Mouse (Mus musculus) hindbrain, embryonic 10.5 days (tissue): ENCODE measurements around the gene Pigf. TPM values are rescaled to one million over a fixed set of nuclear protein-coding genes. Genes with fewer than 3 reads are reported as not detected.

Experiments used
- DNase-seq: peaks from one replicate; pipeline ENCODE4 v3.0.0-alpha.2; 2017; ENCODE audit warnings: low spot score
- H3K27ac ChIP-seq: fragments of 300-500 bp; sonication (generic); 2 replicates; pipeline ENCODE4 v1.5.1; 2016; ENCODE audit warnings: mild to moderate bottlenecking, moderate library complexity
- H3K27me3 ChIP-seq: fragments of 300-500 bp; sonication (generic); 2 replicates; pipeline ENCODE4 v1.6.1; 2016; ENCODE audit warnings: mild to moderate bottlenecking; ENCODE audit not compliant: poor library complexity, insufficient read depth, severe bottlenecking
- H3K36me3 ChIP-seq: fragments of 300-500 bp; sonication (generic); 2 replicates; pipeline ENCODE4 v1.6.1; 2016; ENCODE audit warnings: mild to moderate bottlenecking, moderate library complexity
- H3K4me1 ChIP-seq: fragments of 300-500 bp; sonication (generic); replicated peaks from 2 replicates; pipeline ENCODE4 v1.6.1; 2016; ENCODE audit warnings: mild to moderate bottlenecking
- H3K4me3 ChIP-seq: fragments of 300-500 bp; sonication (generic); 2 replicates; pipeline ENCODE4 v1.5.1; 2016; ENCODE audit warnings: mild to moderate bottlenecking, moderate library complexity
- H3K9me3 ChIP-seq: fragments of 300-500 bp; sonication (generic); 2 replicates; pipeline ENCODE4 v1.6.1; 2016; ENCODE audit warnings: mild to moderate bottlenecking, moderate library complexity
- WGBS: fragments of 180-500 bp; shearing (Covaris S2); methylation state at CpG from one replicate; pipeline ENCODE4 v1.1.7; 2016; 5-methylcytosine and 5-hydroxymethylcytosine counted together
- polyA plus RNA-seq: library from polyadenylated mRNA; unstranded; fragments of >200 nt; fragmentation: Nextera tagmentation; extraction: Ambion mirVana; gene quantifications from 2 replicates; pipeline ENCODE4 v1.2.1, GENCODE M21; 2016

Pigf gene
- polyA plus RNA-seq, 1 experiment from 2014 or later: 43.4 TPM

- peaks cover 8% of the 10 kb centered on the region; the same call in 1 of the 2 replicates for H3K4me1 ChIP-seq
- no peaks in the 10 kb centered on the region for H3K9me3 ChIP-seq
- 0 out of 2 replicates have a peak overlapping the region, but pooled peaks have one; percentile 16 for H3K27ac ChIP-seq
- 79% methylated on average over 5 of the region's 5 CpGs for WGBS
- no peak for DNase-seq
- H3K4me3 ChIP-seq: no peak overlapping the region
- H3K36me3 ChIP-seq: peaks cover 57% of the 10 kb centered on the region
- no peaks in the 10 kb centered on the region for H3K27me3 ChIP-seq
Observed at GRCm38 (mm10) chr17:86971036-86971435, 54.2 kb downstream of the Pigf start.

GRCm38 (mm10) chr17:86970026-86970750, 55.0 kb downstream of the Pigf start:
- Histone ChIP-seq H3K4me3 (no peak overlapping the region), H3K27ac (no peak overlapping the region), H3K27me3 (no peaks in the 10 kb centered on the region), H3K4me1 (peaks cover 13% of the 10 kb centered on the region), H3K9me3 (no peaks in the 10 kb centered on the region), H3K36me3 (peaks cover 50% of the 10 kb centered on the region)
- no peak for DNase-seq
- WGBS: 91% methylated on average over 15 of the region's 15 CpGs

- H3K27ac ChIP-seq: no peak overlapping the region
- no peaks in the 10 kb centered on the region for H3K27me3 ChIP-seq
- DNase-seq: no peak
- peaks cover 19% of the 10 kb centered on the region for H3K4me1 ChIP-seq
- no peak overlapping the region for H3K4me3 ChIP-seq
- peaks cover 44% of the 10 kb centered on the region for H3K36me3 ChIP-seq
- H3K9me3 ChIP-seq: no peaks in the 10 kb centered on the region
- WGBS: 57% methylated on average over 5 of the region's 5 CpGs
Observed at GRCm38 (mm10) chr17:86969582-86969981, 55.6 kb downstream of the Pigf start.

- 93% methylated on average over 5 of the region's 5 CpGs for WGBS
- no peak for DNase-seq
- no peak overlapping the region for H3K4me3 ChIP-seq
- no peaks in the 10 kb centered on the region for H3K27me3 ChIP-seq
- no peak overlapping the region for H3K27ac ChIP-seq
- no peaks in the 10 kb centered on the region for H3K9me3 ChIP-seq
- H3K4me1 ChIP-seq: peaks cover 29% of the 10 kb centered on the region
- peaks cover 36% of the 10 kb centered on the region for H3K36me3 ChIP-seq
Observed at GRCm38 (mm10) chr17:86968581-86968980, 56.6 kb downstream of the Pigf start.

GRCm38 (mm10) chr17:86967536-86968525, 57.4 kb downstream of the Pigf start:
- Histone ChIP-seq H3K36me3 (peaks cover 34% of the 10 kb centered on the region), H3K4me1 (peaks cover 33% of the 10 kb centered on the region), H3K4me3 (no peak overlapping the region), H3K27ac (no peak overlapping the region), H3K9me3 (no peaks in the 10 kb centered on the region), H3K27me3 (no peaks in the 10 kb centered on the region)
- DNase-seq: no peak
- 85% methylated on average over 10 of the region's 10 CpGs for WGBS

GRCm38 (mm10) chr17:86967048-86967447, 58.2 kb downstream of the Pigf start:
- Histone ChIP-seq H3K27ac (no peak overlapping the region), H3K4me3 (no peak overlapping the region), H3K27me3 (no peaks in the 10 kb centered on the region), H3K9me3 (no peaks in the 10 kb centered on the region), H3K36me3 (peaks cover 31% of the 10 kb centered on the region), H3K4me1 (peaks cover 39% of the 10 kb centered on the region)
- 95% methylated on average over 12 of the region's 12 CpGs for WGBS
- DNase-seq: no peak

GRCm38 (mm10) chr17:86966040-86966439, 59.2 kb downstream of the Pigf start:
- Histone ChIP-seq H3K4me3 (no peak overlapping the region), H3K4me1 (peaks cover 49% of the 10 kb centered on the region), H3K27ac (no peak overlapping the region), H3K9me3 (no peaks in the 10 kb centered on the region), H3K36me3 (peaks cover 30% of the 10 kb centered on the region), H3K27me3 (peaks cover 4% of the 10 kb centered on the region; the same call in 1 of the 2 replicates)
- DNase-seq: no peak
- WGBS: 86% methylated on average over 10 of the region's 10 CpGs

- no peak for DNase-seq
- H3K4me3 ChIP-seq: peak overlapping the region; percentile 90
- WGBS: 87% methylated on average over 8 of the region's 8 CpGs
- peaks cover 49% of the 10 kb centered on the region for H3K4me1 ChIP-seq
- H3K9me3 ChIP-seq: no peaks in the 10 kb centered on the region
- H3K36me3 ChIP-seq: peaks cover 21% of the 10 kb centered on the region
- peaks cover 6% of the 10 kb centered on the region; the same call in 1 of the 2 replicates for H3K27me3 ChIP-seq
- peak overlapping the region; percentile 96 for H3K27ac ChIP-seq
Observed at GRCm38 (mm10) chr17:86965121-86965520, 60.1 kb downstream of the Pigf start.

- H3K4me1 ChIP-seq: peaks cover 49% of the 10 kb centered on the region
- H3K27me3 ChIP-seq: peaks cover 6% of the 10 kb centered on the region; the same call in 1 of the 2 replicates
- H3K36me3 ChIP-seq: peaks cover 16% of the 10 kb centered on the region; the same call in 1 of the 2 replicates
- H3K4me3 ChIP-seq: peak overlapping the region; percentile 90
- DNase-seq: peak; percentile 81
- WGBS: 0% methylated on average over 10 of the region's 10 CpGs
- H3K27ac ChIP-seq: peak overlapping the region; percentile 96
- no peaks in the 10 kb centered on the region for H3K9me3 ChIP-seq
Observed at GRCm38 (mm10) chr17:86964502-86964901, 60.7 kb downstream of the Pigf start.

- 0% methylated on average over 6 of the region's 6 CpGs for WGBS
- no peaks in the 10 kb centered on the region for H3K9me3 ChIP-seq
- H3K4me1 ChIP-seq: peaks cover 49% of the 10 kb centered on the region
- H3K27me3 ChIP-seq: peaks cover 6% of the 10 kb centered on the region; the same call in 1 of the 2 replicates
- peaks cover 16% of the 10 kb centered on the region; the same call in 1 of the 2 replicates for H3K36me3 ChIP-seq
- H3K4me3 ChIP-seq: peak overlapping the region; percentile 90
- DNase-seq: peak; percentile 17
- H3K27ac ChIP-seq: peak overlapping the region; percentile 96
Observed at GRCm38 (mm10) chr17:86964041-86964440, 61.2 kb downstream of the Pigf start.

GRCm38 (mm10) chr17:86963586-86963902, 61.7 kb downstream of the Pigf start:
- H3K36me3 ChIP-seq: peaks cover 14% of the 10 kb centered on the region; the same call in 1 of the 2 replicates
- H3K4me3 ChIP-seq: peak overlapping the region; percentile 90
- WGBS: under 1% methylated on average over 26 of the region's 26 CpGs
- peak overlapping the region; percentile 96 for H3K27ac ChIP-seq
- peak; percentile 65 for DNase-seq
- H3K4me1 ChIP-seq: peaks cover 49% of the 10 kb centered on the region
- H3K9me3 ChIP-seq: no peaks in the 10 kb centered on the region
- H3K27me3 ChIP-seq: peaks cover 6% of the 10 kb centered on the region; the same call in 1 of the 2 replicates

GRCm38 (mm10) chr17:86962894-86963585, 62.2 kb downstream of the Pigf start, which contains the start of gene Rhoq:
Gene Rhoq (plus strand): TSS chr17:86963082.
- Histone ChIP-seq H3K9me3 (no peaks in the 10 kb centered on the region), H3K36me3 (peaks cover 12% of the 10 kb centered on the region; the same call in 1 of the 2 replicates), H3K27me3 (peaks cover 6% of the 10 kb centered on the region; the same call in 1 of the 2 replicates), H3K27ac (peak within 1 kb of the TSS; percentile 96), H3K4me3 (peak within 1 kb of the TSS; percentile 90), H3K4me1 (peaks cover 49% of the 10 kb centered on the region)
- peak; percentile 90 for DNase-seq
- WGBS: under 1% methylated on average over 84 of the region's 86 CpGs
